Mouse (Mus musculus) urinary bladder, adult 18-20 months (tissue): ENCODE measurements around the gene Cadps2.

Experiments used
- DNase-seq, 2 experiments: peaks; one replicate each; pipeline ENCODE4 v3.0.0; 2022; ENCODE audit warnings: low spot score in 2 of 2, mixed read lengths in 2 of 2

Cadps2 gene

GRCm38 (mm10) chr6:23762204-23762603, 77.0 kb downstream of the Cadps2 start:
- DNase-seq = no peak

GRCm38 (mm10) chr6:23758249-23758648, 81.0 kb downstream of the Cadps2 start:
- no peak for DNase-seq

- no peak for DNase-seq
These were observed 90.4 kb downstream of the Cadps2 start for GRCm38 (mm10) chr6:23748823-23749222.

GRCm38 (mm10) chr6:23740010-23740409, 99.2 kb downstream of the Cadps2 start:
- DNase-seq = no peak

- DNase-seq = no peak
These were observed 106.5 kb downstream of the Cadps2 start for GRCm38 (mm10) chr6:23732750-23733149.

- no peak for DNase-seq
These were observed 110.6 kb downstream of the Cadps2 start for GRCm38 (mm10) chr6:23728620-23729019.

GRCm38 (mm10) chr6:23723697-23724096, 115.5 kb downstream of the Cadps2 start:
- DNase-seq = no peak

GRCm38 (mm10) chr6:23720401-23720800, 118.8 kb downstream of the Cadps2 start:
- no peak for DNase-seq

- DNase-seq = no peak
These were observed 131.7 kb downstream of the Cadps2 start for GRCm38 (mm10) chr6:23707506-23707905.

- DNase-seq = no peak
These were observed 138.3 kb downstream of the Cadps2 start for GRCm38 (mm10) chr6:23700879-23701278.

GRCm38 (mm10) chr6:23678172-23678571, 161.0 kb downstream of the Cadps2 start:
- DNase-seq = no peak

- no peak for DNase-seq
These were observed 184.2 kb downstream of the Cadps2 start, which contains the start of gene Rnf148 for GRCm38 (mm10) chr6:23655036-23655435. Gene Rnf148, minus strand, starts transcription at chr6:23655136.

- no peak for DNase-seq
These were observed 189.0 kb downstream of the Cadps2 start, which contains the start of gene Rnf133 for GRCm38 (mm10) chr6:23650205-23650604. Gene Rnf133, minus strand, starts transcription at chr6:23650305.

GRCm38 (mm10) chr6:23648732-23649131, 190.5 kb downstream of the Cadps2 start:
- DNase-seq = no peak

- DNase-seq = no peak
These were observed 191.5 kb downstream of the Cadps2 start for GRCm38 (mm10) chr6:23647627-23648247.

GRCm38 (mm10) chr6:23637081-23637480, 202.1 kb downstream of the Cadps2 start:
- DNase-seq = no peak

- DNase-seq = no peak
These were observed 204.0 kb downstream of the Cadps2 start for GRCm38 (mm10) chr6:23635208-23635607.

- no peak for DNase-seq
These were observed 205.2 kb downstream of the Cadps2 start for GRCm38 (mm10) chr6:23634016-23634415.

GRCm38 (mm10) chr6:23630465-23630864, 208.8 kb downstream of the Cadps2 start:
- no peak for DNase-seq

- no peak for DNase-seq
These were observed 264.1 kb downstream of the Cadps2 start for GRCm38 (mm10) chr6:23575102-23575501.

GRCm38 (mm10) chr6:23573750-23574149, 265.5 kb downstream of the Cadps2 start:
- no peak for DNase-seq

GRCm38 (mm10) chr6:23572401-23572800, 266.8 kb downstream of the Cadps2 start:
- no peak for DNase-seq

GRCm38 (mm10) chr6:23569686-23570085, 269.5 kb downstream of the Cadps2 start:
- DNase-seq = no peak

GRCm38 (mm10) chr6:23568688-23569087, 270.5 kb downstream of the Cadps2 start:
- DNase-seq = no peak
